Mouse (Mus musculus) cerebellum, adult 11 months (tissue): ENCODE results near the gene Rpl31.

Experiments used
- DNase-seq: peaks from one replicate; pipeline ENCODE4 v3.0.0; 2022

The Rpl31 gene

DNA sequence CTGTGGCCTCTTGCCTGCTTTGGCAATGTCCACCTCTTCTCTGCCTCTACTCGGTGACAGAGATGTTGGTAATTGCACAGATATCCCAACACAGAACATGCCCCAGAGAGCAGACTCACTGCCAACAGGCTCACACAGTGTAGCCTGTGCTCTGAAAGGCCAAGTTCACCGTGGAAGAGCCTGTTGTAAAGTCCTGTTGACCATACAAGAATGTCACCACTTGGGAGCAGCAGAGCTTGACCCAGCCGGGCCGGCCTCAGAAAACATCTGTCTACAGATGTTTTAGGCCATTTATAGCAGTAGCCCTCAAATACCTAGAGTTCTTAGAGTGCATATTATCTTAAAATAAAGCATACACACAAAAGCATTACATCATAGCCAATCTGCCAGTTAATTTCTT, 39.5 kb downstream of the Rpl31 start:
- no peak for DNase-seq

DNA sequence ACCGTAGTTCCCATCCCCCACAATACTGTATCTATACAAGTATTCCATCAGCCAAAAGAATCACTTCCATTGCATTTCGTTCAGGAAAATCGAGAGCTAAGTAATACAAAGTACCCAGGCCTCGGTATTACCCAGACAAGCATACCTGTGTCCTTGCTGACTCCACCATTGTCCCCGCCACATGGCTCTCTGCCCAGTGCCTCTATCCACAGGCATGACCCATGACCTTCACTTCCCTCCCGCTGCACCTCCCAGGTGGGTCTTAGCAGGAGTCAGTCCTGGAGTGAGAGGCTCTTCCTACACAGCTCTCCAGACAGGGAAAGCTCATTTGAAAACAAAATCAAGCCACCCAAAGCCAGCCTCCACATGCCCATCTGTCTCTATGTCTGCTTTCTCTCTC, 40.5 kb downstream of the Rpl31 start:
- DNase-seq: no peak

DNA sequence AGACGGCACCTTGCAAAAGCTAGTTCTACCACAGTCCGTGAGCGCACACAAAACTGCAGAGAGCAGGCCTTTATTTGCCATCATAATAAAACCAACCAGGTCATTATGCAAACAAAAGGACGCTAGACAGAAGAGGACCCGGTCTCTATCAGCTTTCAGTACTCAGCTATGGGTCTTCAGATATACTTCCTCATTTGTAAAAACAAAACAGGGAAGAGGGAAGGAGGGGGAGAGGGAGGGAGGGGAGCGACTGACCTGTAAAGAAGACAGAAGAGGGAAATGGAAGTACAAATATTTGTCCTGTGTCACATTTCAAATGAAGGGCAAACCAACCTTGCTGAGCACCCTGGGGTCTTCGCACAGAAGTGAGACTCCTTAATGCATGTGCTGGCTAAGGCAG, 41.0 kb downstream of the Rpl31 start:
- no peak for DNase-seq

DNA sequence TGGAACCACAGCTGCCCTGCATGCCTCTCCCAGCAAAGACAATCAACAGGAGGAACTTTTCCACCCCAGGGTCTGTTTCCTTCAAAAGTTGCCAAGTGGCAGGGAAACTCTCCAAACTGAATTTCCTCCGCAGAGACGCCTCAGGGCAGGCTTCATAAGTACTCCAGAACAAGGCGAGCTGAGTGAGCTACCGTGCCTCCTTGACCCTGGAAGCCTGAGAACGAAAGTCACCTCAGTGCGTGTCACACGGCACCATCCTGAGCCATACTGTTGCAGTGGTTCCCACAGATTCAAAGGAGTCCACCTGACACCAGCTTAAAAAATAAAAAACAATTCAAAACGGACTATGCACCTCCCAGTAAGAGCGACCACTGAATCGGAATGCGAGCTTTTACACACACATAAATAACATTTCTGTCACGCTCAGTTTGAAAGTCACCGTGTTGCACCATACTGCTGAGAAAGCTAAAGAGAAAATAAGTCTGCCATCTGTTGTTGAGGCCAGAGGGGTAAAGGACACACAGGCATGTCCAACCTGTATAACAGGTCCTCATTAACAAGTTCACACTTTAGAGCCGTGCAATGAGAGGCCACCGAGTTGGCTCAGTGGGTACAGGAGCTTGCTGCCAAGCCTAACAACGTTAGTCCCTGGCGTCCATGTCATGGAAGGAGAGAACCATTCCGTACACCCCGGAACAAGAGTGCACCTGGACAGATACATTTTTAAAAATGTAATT, 42.6 kb downstream of the Rpl31 start:
- no peak for DNase-seq

DNA sequence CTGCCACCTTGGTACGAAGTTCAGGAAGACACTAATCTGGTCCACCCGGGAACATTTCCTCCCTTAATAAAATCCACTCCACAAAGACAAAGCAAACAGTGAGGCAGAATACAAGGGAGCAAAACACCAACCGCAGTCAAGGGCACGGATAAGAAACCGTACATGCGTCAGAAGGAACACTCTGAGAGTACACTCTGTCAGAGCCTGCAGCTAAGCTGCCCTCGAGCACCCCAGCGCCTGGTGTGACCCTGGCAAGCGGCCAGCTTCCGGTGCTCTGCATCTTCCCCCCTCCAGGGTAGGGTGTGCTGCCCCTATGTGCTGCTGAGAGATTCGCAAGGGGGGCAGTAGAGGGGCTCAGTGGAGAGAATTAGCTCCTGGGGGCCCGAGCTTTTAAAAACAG, 50.2 kb downstream of the Rpl31 start:
- no peak for DNase-seq

DNA sequence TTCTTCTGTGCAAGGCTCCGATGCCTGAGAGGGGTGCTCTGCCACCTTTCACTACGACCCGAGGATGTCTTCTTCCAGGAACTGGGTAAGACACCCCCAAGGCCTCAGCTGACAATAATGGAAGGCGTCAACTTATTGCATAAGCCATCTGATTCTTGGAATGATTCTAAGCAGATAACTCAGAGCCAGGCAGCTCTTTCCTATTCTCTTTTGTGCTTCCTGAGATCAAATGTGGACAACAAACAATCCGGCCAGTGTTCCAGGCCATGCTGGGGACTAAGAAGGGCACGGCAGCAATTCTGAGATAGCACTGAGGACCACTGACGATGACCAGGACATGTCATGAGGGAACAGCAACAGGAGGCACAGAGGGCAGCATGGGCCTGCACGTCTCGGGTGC, 51.2 kb downstream of the Rpl31 start:
- DNase-seq: no peak

DNA sequence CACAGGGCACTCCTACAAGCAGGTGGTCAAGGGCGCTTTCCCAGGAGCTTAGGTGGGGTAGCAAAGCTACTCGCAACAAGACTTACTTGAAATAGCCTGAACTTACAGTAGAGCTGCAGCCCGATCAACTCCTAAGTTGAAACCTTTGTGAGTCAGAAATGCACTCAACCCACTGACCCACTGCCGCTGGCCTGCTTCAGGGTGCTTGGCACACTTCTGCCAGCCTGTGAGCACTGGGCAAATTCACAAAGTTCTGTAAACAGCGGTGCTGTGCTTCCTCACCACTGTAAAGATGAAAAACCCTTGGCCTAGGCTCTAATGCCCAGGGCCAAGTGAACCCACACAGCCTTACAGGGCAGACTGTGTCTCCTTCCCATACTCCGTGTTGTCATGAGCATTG, 53.3 kb downstream of the Rpl31 start:
- no peak for DNase-seq
